Mouse (Mus musculus) thymus, postnatal 36 days (tissue): ENCODE measurements around the gene Pdzrn4.
"Not testable (repeated sequence)": the region's sequence is repeated elsewhere in the genome, so short reads cannot be mapped to it uniquely, and the experiment has no call there.

Experiments
- DNase-seq, 2 experiments: peaks; one replicate each; pipeline ENCODE4 v3.0.0; 2022; ENCODE audit warnings: mixed read lengths in 2 of 2

Gene Pdzrn4

DNA sequence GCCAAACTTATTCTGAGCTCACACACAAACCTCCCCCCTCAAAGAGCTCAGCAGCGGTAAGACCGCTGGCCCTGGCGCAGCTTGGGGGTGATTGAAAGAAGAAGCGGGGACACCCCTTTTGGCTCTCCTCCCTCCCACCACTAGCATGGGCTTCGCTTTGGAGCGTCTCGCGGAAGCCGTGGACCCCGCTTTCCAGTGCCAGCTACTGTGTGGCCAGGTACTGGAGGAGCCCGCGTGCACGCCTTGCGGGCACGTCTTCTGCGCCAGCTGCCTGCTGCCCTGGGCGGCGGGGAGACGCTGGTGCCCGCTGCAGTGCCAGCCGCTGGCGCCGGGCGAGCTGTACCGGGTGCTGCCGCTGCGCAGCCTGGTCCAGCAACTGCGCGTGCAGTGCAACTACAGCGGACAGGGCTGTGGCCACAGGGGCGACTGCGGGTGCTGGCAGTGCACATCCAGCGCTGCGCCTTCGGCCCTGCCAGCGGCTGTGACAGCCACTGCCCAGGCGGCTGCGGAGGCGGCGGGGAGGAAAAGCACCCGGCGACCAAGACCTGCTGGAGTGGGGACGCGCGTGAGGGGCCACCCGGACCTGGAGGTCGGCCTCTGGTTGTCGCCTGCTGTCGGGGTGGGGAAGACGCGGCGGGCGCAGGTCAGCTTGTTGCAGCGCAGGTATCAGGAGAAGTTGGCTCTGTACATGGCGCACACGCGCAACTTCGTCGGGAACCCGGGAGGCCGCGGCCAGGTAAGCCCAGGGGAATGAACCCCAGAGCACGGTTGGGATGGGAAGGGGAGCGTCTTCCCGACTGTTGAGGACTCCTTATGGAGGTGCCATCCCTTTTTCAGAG is at the start of gene Pdzrn4:
Pdzrn4 (plus strand) TSS at position 112 of the 839 bp plus-strand sequence.
- peak in 1 of 2 experiments; percentile 3 for DNase-seq

DNA sequence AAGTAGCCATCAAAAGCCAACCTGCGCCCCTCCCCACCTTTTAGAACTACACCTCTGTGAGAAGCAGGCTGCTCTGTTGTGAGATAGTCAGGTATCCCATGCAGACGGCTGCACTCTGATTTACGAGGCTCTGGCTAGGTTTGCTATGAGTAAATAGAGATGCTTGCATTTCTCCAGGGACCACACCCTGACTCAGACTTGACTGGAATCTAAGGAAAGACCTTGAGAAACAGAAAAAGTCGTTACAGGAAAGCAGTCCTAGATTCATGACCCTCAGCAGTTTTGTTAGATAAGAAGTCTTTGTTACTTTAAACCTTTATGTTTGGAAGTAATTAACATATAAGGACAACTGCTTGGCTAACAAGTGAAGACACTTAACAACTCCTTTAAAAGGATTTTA is 49.3 kb upstream of the Pdzrn4 start:
- DNase-seq, result no peak

DNA sequence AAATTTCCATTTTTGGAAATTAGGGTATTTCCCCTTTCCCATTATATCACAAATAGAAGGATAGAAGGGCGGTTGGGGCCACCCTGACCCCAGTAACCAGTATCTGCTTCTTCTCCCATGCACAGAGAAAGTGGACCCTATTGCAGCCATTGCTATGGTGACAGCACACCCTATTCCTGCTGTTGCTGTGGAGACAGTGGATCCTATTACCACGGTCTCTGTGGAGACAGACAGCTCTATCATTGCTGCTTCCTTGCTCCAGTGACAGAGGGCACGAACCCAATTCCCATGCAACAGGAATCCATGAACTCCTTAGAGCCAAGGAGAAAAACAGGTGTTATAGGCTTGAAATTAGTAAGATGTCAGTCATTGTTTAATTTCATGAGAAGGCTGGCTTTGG is 48.8 kb upstream of the Pdzrn4 start:
- no peak for DNase-seq

- DNase-seq, result not testable (repeated sequence)
These were observed 48.2 kb upstream of the Pdzrn4 start for GRCm38 (mm10) chr15:92348453-92348852.

DNA sequence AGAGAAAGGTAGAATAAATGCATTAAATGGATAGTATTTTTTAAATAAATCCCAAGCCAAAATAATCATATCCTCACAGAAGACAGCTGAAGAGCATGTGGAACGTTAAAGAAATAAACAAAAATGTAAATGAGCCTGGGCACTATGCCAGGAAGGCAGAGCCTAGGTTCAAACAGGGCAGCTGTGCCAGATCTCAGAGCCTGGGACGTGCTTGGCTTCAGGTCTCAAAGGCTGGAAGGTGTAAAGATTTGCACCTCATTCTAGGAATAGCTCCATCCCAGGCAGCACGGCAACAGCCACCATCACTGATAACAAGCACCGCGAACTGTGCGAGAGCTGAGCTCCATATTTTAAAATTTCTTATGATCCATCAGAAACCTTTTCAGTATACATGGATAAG is 32.5 kb upstream of the Pdzrn4 start:
- no peak for DNase-seq

- DNase-seq, result no peak
These were observed 32.1 kb upstream of the Pdzrn4 start for GRCm38 (mm10) chr15:92364592-92364991.

- DNase-seq, result no peak
These were observed 1.9 kb upstream of the Pdzrn4 start for GRCm38 (mm10) chr15:92394811-92395210.

GRCm38 (mm10) chr15:92398747-92399146 is 2.1 kb downstream of the Pdzrn4 start:
- no peak for DNase-seq

DNA sequence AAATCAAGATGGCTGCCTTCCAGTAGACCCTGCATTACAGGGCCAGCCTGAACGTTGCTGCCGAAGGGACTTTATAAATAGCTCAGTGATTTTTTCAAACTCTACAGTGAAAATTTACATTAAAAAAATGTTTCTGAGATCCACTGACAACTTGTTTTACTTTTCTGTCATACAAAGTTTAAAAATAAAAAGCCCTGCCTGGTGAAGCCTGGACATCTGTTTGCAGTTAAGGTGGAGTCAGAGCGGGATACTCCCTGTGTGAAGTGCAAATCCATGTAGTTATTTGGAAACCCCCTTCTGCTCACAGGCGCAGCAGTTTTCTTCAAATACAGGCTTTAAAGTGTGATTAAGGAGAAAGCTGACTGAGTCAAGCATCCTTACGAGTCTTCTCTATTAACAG is 2.6 kb downstream of the Pdzrn4 start:
- DNase-seq, result no peak

GRCm38 (mm10) chr15:92401554-92401953 is 4.9 kb downstream of the Pdzrn4 start:
- DNase-seq, result no peak

DNA sequence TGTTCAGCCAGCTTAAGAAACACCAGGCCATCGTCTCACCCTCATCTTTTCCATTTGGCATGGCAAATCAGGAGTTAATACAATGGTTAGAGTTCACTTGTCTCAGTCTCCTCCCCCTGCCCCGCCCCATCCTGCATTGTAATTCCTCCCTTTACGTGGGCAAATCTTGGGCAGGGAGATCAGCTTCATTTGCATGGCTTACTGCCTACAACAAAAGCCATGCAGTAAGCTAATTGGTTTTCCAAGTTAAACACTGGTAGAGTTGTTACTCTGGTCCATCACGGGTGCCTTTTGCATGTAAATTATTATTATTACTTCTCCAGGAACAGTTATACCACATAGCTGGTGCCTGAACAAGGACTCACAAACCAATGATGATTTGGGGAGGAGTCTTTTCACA is 18.6 kb downstream of the Pdzrn4 start:
- no peak for DNase-seq

DNA sequence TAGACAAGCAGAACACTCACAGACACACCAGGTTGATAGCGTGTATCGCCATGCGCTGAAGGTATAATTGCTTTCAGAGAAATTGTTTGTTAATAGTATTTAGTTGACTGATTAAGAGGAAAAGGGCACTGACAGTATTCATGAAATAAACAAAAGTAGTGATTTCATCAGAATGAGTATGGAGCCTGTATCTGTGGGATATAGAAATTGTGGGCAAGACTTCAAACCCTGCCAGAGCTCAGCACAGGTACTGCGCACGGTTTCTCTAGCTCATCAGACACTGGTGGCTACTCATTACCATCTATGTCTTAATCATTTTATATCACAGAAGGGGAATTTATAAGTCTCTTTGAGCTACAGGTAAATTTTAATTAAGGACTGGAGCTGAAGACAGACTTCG is 19.5 kb downstream of the Pdzrn4 start:
- no peak for DNase-seq

- DNase-seq, result no peak
These were observed 20.0 kb downstream of the Pdzrn4 start for GRCm38 (mm10) chr15:92416658-92417057.

DNA sequence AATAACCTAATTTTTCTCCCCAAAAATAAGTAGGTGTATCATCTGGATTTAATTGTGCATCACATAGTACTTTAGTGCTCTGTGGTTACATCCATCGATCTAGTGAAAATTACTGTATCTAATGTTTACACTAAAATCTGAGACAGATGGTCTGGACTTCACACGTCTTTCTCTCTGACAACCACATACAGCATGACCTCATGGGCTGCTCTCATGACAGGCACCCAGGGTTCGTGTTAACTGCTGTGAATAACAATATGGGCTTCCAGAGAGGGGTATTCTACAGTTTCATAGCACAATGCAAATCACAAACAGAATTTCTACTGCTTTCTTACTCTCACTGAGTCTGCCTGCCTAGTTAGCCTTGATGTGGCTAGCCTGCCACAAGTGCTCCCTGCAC is 20.4 kb downstream of the Pdzrn4 start:
- DNase-seq, result no peak

- no peak for DNase-seq
These were observed 37.9 kb downstream of the Pdzrn4 start for GRCm38 (mm10) chr15:92434605-92435004.

- no peak for DNase-seq
These were observed 38.6 kb downstream of the Pdzrn4 start for GRCm38 (mm10) chr15:92435306-92435705.

DNA sequence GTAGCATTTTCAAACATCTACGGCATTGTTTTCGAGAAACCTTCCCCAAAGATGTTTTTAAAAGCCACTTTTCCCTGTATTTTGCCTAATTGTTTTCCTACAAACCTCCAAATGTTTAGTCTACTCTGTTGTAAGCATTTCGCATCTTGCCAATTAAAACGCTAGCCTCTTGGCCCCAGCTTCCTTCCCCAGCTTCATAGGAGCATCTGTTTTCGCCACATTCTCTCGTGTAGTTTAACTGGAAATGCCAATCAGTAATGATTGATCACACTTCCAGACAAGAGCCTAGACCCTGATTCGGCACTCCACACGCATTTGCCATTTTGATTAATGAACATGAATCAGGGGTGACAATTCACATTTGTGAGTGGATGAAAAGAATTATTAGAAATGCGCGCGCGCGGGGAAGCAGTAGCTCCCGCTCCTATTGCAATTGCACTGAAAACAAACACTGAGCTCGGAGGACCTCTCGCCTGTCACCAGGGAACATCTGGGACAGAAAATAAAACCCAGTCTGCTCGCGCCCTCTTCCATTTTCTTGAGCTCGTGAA is 45.0 kb downstream of the Pdzrn4 start:
- no peak for DNase-seq

DNA sequence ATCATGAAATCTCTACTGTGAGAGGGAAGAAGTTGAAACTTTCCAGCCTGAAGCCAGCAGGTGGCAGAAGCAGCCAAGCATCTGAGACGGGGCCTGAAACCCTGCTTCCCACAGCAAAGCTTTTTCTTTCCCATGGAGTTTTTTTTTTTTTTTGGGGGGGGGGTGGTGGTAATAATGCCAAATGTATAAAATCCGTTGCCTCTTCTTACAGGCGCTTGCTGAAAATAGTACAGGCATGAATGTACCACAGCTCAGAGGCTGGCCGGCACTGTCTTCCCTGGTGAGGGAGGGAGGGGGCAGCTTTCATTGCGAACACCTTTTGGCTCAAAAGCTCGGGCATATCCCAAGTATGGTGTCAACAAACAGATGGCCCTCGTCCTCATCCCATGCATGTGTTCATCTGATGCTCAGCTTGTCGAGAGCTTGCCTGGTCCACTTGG is 51.0 kb downstream of the Pdzrn4 start:
- no peak for DNase-seq

GRCm38 (mm10) chr15:92449112-92449511 is 52.4 kb downstream of the Pdzrn4 start:
- DNase-seq, result no peak

GRCm38 (mm10) chr15:92452620-92453019 is 55.9 kb downstream of the Pdzrn4 start:
- DNase-seq, result no peak

- DNase-seq, result no peak
These were observed 85.5 kb downstream of the Pdzrn4 start for GRCm38 (mm10) chr15:92482198-92482597.

DNA sequence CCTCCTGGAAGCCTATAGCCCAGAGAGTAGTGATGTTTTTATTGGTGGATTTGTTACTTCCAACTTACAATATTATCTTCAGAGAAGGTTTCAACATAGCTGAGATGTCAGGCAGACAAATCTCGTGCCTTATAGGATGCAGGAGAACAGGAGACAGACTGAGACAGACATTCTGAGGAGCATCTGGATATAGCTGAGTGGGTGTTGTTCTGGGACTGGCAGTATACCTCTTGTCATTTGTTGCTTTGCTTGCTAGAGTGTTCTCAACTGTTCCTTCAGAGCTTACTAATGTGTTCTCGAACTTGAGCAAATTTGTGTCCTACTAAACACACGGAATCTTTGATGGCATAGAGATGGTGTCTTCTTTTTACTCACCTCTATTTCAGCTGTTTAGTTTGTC is 94.7 kb downstream of the Pdzrn4 start:
- DNase-seq, result no peak

GRCm38 (mm10) chr15:92495465-92496174 is 98.9 kb downstream of the Pdzrn4 start:
- no peak for DNase-seq

GRCm38 (mm10) chr15:92500276-92500838 is 103.7 kb downstream of the Pdzrn4 start:
- no peak for DNase-seq
